Mouse (Mus musculus): ENCODE results near the gene Trpm6. TPM values are rescaled to one million over a fixed set of nuclear protein-coding genes. Genes with fewer than 3 reads are reported as not detected.

Gene Trpm6
- total and polyA plus RNA-seq, 3 experiments, result 0.05 to 0.16 (median 0.14) TPM

GRCm38 (mm10) chr19:18902041-18902693 is 152.4 kb downstream of the Trpm6 start:
- TF ChIP-seq EP300 (IDR thresholded peaks at IDR 0.05; ENCODE audit: insufficient read depth, low read depth, low read length), result no peak
- TF ChIP-seq POLR2A (IDR thresholded peaks at IDR 0.05; ENCODE audit: insufficient read depth, low read depth, low read length), result no peak
- TF ChIP-seq CTCF (IDR thresholded peaks at IDR 0.05), result no peak
- no peak for DNase-seq
- Histone ChIP-seq H3K79me2 (replicated peaks; ENCODE audit: control insufficient read depth, insufficient read depth, low read length) (no peaks in the 10 kb centered on the region), H3K4me3 (no peak overlapping the region), H3K27me3 (ENCODE audit: control insufficient read depth, insufficient read depth, low read length) (no peaks in the 10 kb centered on the region), H3K27ac (no peak overlapping the region), H3K4me1 (ENCODE audit: control insufficient read depth, insufficient read depth, low read length) (no peaks in the 10 kb centered on the region), H3K36me3 (ENCODE audit: control insufficient read depth, insufficient read depth, low read length) (no peaks in the 10 kb centered on the region), H3K9ac (ENCODE audit: low read depth, low read length) (no peak overlapping the region)
- intact Hi-C loops (cut with DNase I), result no loop called here
- 87% methylated on average over 15 of the region's 15 CpGs for WGBS

- TF ChIP-seq EP300 (IDR thresholded peaks at IDR 0.05; ENCODE audit: insufficient read depth, low read depth, low read length) (no peak), POLR2A (IDR thresholded peaks at IDR 0.05; ENCODE audit: insufficient read depth, low read depth, low read length) (no peak), CTCF (IDR thresholded peaks at IDR 0.05) (no peak)
- Histone ChIP-seq H3K27ac (no peak overlapping the region), H3K79me2 (replicated peaks; ENCODE audit: control insufficient read depth, insufficient read depth, low read length) (no peaks in the 10 kb centered on the region), H3K36me3 (ENCODE audit: control insufficient read depth, insufficient read depth, low read length) (no peaks in the 10 kb centered on the region), H3K27me3 (ENCODE audit: control insufficient read depth, insufficient read depth, low read length) (no peaks in the 10 kb centered on the region), H3K9ac (ENCODE audit: low read depth, low read length) (no peak overlapping the region), H3K4me3 (no peak overlapping the region), H3K4me1 (ENCODE audit: control insufficient read depth, insufficient read depth, low read length) (no peaks in the 10 kb centered on the region)
- no peak for DNase-seq
- 87% methylated on average over 6 of the region's 6 CpGs for WGBS
- intact Hi-C loops (cut with DNase I), result no loop called here
Observed at GRCm38 (mm10) chr19:18902694-18903067, 152.9 kb downstream of the Trpm6 start.

GRCm38 (mm10) chr19:18905511-18905910 is 155.7 kb downstream of the Trpm6 start:
- DNase-seq, result no peak
- TF ChIP-seq CTCF (IDR thresholded peaks at IDR 0.05), result no peak
- no peak for TF ChIP-seq EP300 (IDR thresholded peaks at IDR 0.05; ENCODE audit: insufficient read depth, low read depth, low read length)
- no peak for TF ChIP-seq POLR2A (IDR thresholded peaks at IDR 0.05; ENCODE audit: insufficient read depth, low read depth, low read length)
- Histone ChIP-seq H3K27me3 (ENCODE audit: control insufficient read depth, insufficient read depth, low read length) (no peaks in the 10 kb centered on the region), H3K36me3 (ENCODE audit: control insufficient read depth, insufficient read depth, low read length) (no peaks in the 10 kb centered on the region), H3K4me1 (ENCODE audit: control insufficient read depth, insufficient read depth, low read length) (no peaks in the 10 kb centered on the region), H3K4me3 (no peak overlapping the region), H3K79me2 (replicated peaks; ENCODE audit: control insufficient read depth, insufficient read depth, low read length) (no peaks in the 10 kb centered on the region), H3K27ac (no peak overlapping the region), H3K9ac (ENCODE audit: low read depth, low read length) (no peak overlapping the region)
- intact Hi-C loops (cut with DNase I), result no loop called here
- 36% methylated on average over 3 of the region's 3 CpGs for WGBS

- Histone ChIP-seq H3K4me3 (no peak overlapping the region), H3K36me3 (ENCODE audit: control insufficient read depth, insufficient read depth, low read length) (no peaks in the 10 kb centered on the region), H3K79me2 (replicated peaks; ENCODE audit: control insufficient read depth, insufficient read depth, low read length) (no peaks in the 10 kb centered on the region), H3K27ac (no peak overlapping the region), H3K4me1 (ENCODE audit: control insufficient read depth, insufficient read depth, low read length) (no peaks in the 10 kb centered on the region), H3K9ac (ENCODE audit: low read depth, low read length) (no peak overlapping the region), H3K27me3 (ENCODE audit: control insufficient read depth, insufficient read depth, low read length) (no peaks in the 10 kb centered on the region)
- 72% methylated on average over 3 of the region's 3 CpGs for WGBS
- intact Hi-C loops (cut with DNase I), result no loop called here
- no peak for TF ChIP-seq CTCF (IDR thresholded peaks at IDR 0.05)
- TF ChIP-seq POLR2A (IDR thresholded peaks at IDR 0.05; ENCODE audit: insufficient read depth, low read depth, low read length), result no peak
- TF ChIP-seq EP300 (IDR thresholded peaks at IDR 0.05; ENCODE audit: insufficient read depth, low read depth, low read length), result no peak
- no peak for DNase-seq
Observed at GRCm38 (mm10) chr19:18909641-18910040, 159.9 kb downstream of the Trpm6 start.

- H3K9ac ChIP-seq (ENCODE audit: low read depth, low read length), result no peak overlapping the region
- no peaks in the 10 kb centered on the region for H3K36me3 ChIP-seq (ENCODE audit: control insufficient read depth, insufficient read depth, low read length)
- H3K4me3 ChIP-seq, result no peak overlapping the region
- H3K27me3 ChIP-seq (ENCODE audit: control insufficient read depth, insufficient read depth, low read length), result no peaks in the 10 kb centered on the region
- intact Hi-C loops (cut with DNase I), result no loop called here
- no peaks in the 10 kb centered on the region for H3K4me1 ChIP-seq (ENCODE audit: control insufficient read depth, insufficient read depth, low read length)
- TF ChIP-seq EP300 (IDR thresholded peaks at IDR 0.05; ENCODE audit: insufficient read depth, low read depth, low read length) (no peak), CTCF (IDR thresholded peaks at IDR 0.05) (no peak), POLR2A (IDR thresholded peaks at IDR 0.05; ENCODE audit: insufficient read depth, low read depth, low read length) (no peak)
- H3K79me2 ChIP-seq (replicated peaks; ENCODE audit: control insufficient read depth, insufficient read depth, low read length), result no peaks in the 10 kb centered on the region
- DNase-seq, result no peak
- H3K27ac ChIP-seq, result no peak overlapping the region
Observed at GRCm38 (mm10) chr19:18911755-18912340, 162.1 kb downstream of the Trpm6 start.

GRCm38 (mm10) chr19:18941391-18941790 is 191.6 kb downstream of the Trpm6 start:
- Histone ChIP-seq H3K79me2 (replicated peaks; ENCODE audit: control insufficient read depth, insufficient read depth, low read length) (no peaks in the 10 kb centered on the region), H3K4me3 (no peak overlapping the region), H3K4me1 (ENCODE audit: control insufficient read depth, insufficient read depth, low read length) (no peaks in the 10 kb centered on the region), H3K36me3 (ENCODE audit: control insufficient read depth, insufficient read depth, low read length) (no peaks in the 10 kb centered on the region), H3K27me3 (ENCODE audit: control insufficient read depth, insufficient read depth, low read length) (no peaks in the 10 kb centered on the region), H3K27ac (no peak overlapping the region), H3K9ac (ENCODE audit: low read depth, low read length) (no peak overlapping the region)
- intact Hi-C loops (cut with DNase I), result no loop called here
- DNase-seq, result no peak
- TF ChIP-seq EP300 (IDR thresholded peaks at IDR 0.05; ENCODE audit: insufficient read depth, low read depth, low read length) (no peak), CTCF (IDR thresholded peaks at IDR 0.05) (no peak), POLR2A (IDR thresholded peaks at IDR 0.05; ENCODE audit: insufficient read depth, low read depth, low read length) (no peak)
- 64% methylated on average over 6 of the region's 6 CpGs for WGBS

Other genes with a start within 250 kb of the Trpm6 start
- 10 to 100 TPM; 35.3 to 37.6 TPM for gene Ostf1, start 118.2 kb upstream of the Trpm6 start, total RNA-seq (2021)
- 29.5 and 31.5 TPM in 2 replicates for gene Ostf1, start 118.2 kb upstream of the Trpm6 start, polyA plus RNA-seq (2012; rRNA removed)
- 1 to 10 TPM; 2.3 to 2.5 TPM for gene Nmrk1, start 118.0 kb upstream of the Trpm6 start, total RNA-seq (2021)
- gene Nmrk1, start 118.0 kb upstream of the Trpm6 start, polyA plus RNA-seq (2012; rRNA removed), result 5.4 and 9.7 TPM in 2 replicates
- gene Carnmt1, start 79.2 kb upstream of the Trpm6 start, total RNA-seq (2021), result 10 to 100 TPM; 32.8 to 36.4 TPM
- 13.0 and 23.3 TPM in 2 replicates for gene Carnmt1, start 79.2 kb upstream of the Trpm6 start, polyA plus RNA-seq (2012; rRNA removed)
- gene D030056L22Rik, start 36.8 kb upstream of the Trpm6 start, total RNA-seq (2021), result 10 to 100 TPM; 10.9 to 11.1 TPM
- gene D030056L22Rik, start 36.8 kb upstream of the Trpm6 start, polyA plus RNA-seq (2012; rRNA removed), result 4.7 and 7.4 TPM in 2 replicates

All from heart, adult 2 months (tissue).